Mouse (Mus musculus) ES-CJ7 (cell line): ENCODE data around the gene Anxa6.
"Not testable (repeated sequence)": the region's sequence is repeated elsewhere in the genome, so short reads cannot be mapped to it uniquely, and the experiment has no call there.

ENCODE experiments used
- DNase-seq: peaks from one replicate; pipeline ENCODE4 v3.0.0; 2011; ENCODE audit warnings: low read depth, low spot score

Gene Anxa6

GRCm38 (mm10) chr11:54961164-54961850 is 71.9 kb downstream of the Anxa6 start:
- no peak for DNase-seq

GRCm38 (mm10) chr11:54960251-54960650 is 73.0 kb downstream of the Anxa6 start:
- no peak for DNase-seq

- DNase-seq = peak; percentile 84
Observed at GRCm38 (mm10) chr11:54958571-54959073, 74.6 kb downstream of the Anxa6 start.

GRCm38 (mm10) chr11:54957708-54958107 is 75.5 kb downstream of the Anxa6 start:
- not testable (repeated sequence) for DNase-seq

- peak; percentile 48 for DNase-seq
Observed at GRCm38 (mm10) chr11:54956912-54957311, 76.3 kb downstream of the Anxa6 start.

- peak; percentile 96 for DNase-seq
Observed at GRCm38 (mm10) chr11:54955735-54956480, 77.3 kb downstream of the Anxa6 start.

- not testable (repeated sequence) for DNase-seq
Observed at GRCm38 (mm10) chr11:54955400-54955734, 77.9 kb downstream of the Anxa6 start.

- DNase-seq = no peak
Observed at GRCm38 (mm10) chr11:54954716-54955115, 78.5 kb downstream of the Anxa6 start.

- DNase-seq = peak; percentile 78
Observed at GRCm38 (mm10) chr11:54953993-54954446, 79.2 kb downstream of the Anxa6 start.

- DNase-seq = no peak
Observed at GRCm38 (mm10) chr11:54952651-54953050, 80.6 kb downstream of the Anxa6 start.

- no peak for DNase-seq
Observed at GRCm38 (mm10) chr11:54950684-54951083, 82.6 kb downstream of the Anxa6 start.

GRCm38 (mm10) chr11:54949717-54950116 is 83.5 kb downstream of the Anxa6 start:
- DNase-seq = no peak

GRCm38 (mm10) chr11:54944702-54945101 is 88.5 kb downstream of the Anxa6 start:
- no peak for DNase-seq

- no peak for DNase-seq
Observed at GRCm38 (mm10) chr11:54940056-54940455, 93.2 kb downstream of the Anxa6 start.

GRCm38 (mm10) chr11:54939501-54939900 is 93.7 kb downstream of the Anxa6 start:
- no peak for DNase-seq

- DNase-seq = no peak
Observed at GRCm38 (mm10) chr11:54936771-54937140, 96.5 kb downstream of the Anxa6 start.

- DNase-seq = peak; percentile 56
Observed at GRCm38 (mm10) chr11:54936035-54936770, 97.0 kb downstream of the Anxa6 start.

- DNase-seq = no peak
Observed at GRCm38 (mm10) chr11:54934198-54934597, 99.0 kb downstream of the Anxa6 start.

GRCm38 (mm10) chr11:54932540-54932939 is 100.7 kb downstream of the Anxa6 start:
- no peak for DNase-seq

GRCm38 (mm10) chr11:54931405-54932093 is 101.7 kb downstream of the Anxa6 start:
- peak; percentile 33 for DNase-seq

- DNase-seq = peak; percentile 75
Observed at GRCm38 (mm10) chr11:54930318-54930979, 102.8 kb downstream of the Anxa6 start.
